Comparison of ENCODE assay signal across 27 mouse cellular contexts in the genomic region with DNA sequence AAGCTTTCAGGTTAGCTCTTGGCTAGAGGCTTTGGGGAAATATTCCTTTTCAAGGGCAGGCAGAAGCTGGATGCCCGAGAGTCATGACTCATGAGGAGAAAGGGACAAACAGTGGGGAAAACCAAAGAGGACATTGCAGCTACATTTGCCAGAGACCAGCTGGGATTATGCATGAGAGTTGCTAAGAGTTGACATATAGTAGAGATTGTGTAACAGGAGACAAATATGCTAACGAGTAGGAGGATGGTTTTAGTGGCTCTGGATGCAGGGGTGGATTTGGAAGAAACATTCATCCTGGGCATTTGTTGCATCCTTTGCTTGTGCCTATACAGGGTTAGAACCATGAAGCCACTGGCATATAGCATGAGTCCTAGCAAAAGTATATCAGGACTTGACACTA. TPM values are rescaled to one million over a fixed set of nuclear protein-coding genes. Genes with fewer than 3 reads are reported as not detected.
"Had no signal": no experiment of that assay in that cellular context is flagged by ENCODE, and none has a peak within 500 bp of the region (broad histone marks: within the 10 kb centered on the region; RNA-seq: fewer than 3 reads in every experiment).

No protein-coding gene starts in this region.

- DNase-seq: kidney, adult 11 months; kidney, adult 9 months; kidney, postnatal 14 days; kidney, postnatal 4 days; liver, postnatal 0 days; lung, embryonic 14.5 days; right cerebral cortex, postnatal 25 days; thymus, postnatal 25 days had no signal

- H3K4me3 ChIP-seq: intestine, embryonic 15.5 days; limb, embryonic 12.5 days; limb, embryonic 15.5 days; midbrain, embryonic 12.5 days; midbrain, embryonic 15.5 days; neural tube, embryonic 12.5 days; neural tube, embryonic 15.5 days had no signal

- H3K27ac ChIP-seq: intestine, embryonic 15.5 days; limb, embryonic 12.5 days; limb, embryonic 15.5 days; liver, embryonic 14.5 days; macrophage; midbrain, embryonic 12.5 days; midbrain, embryonic 15.5 days; neural tube, embryonic 12.5 days; neural tube, embryonic 15.5 days; stomach, postnatal 0 days had no signal

RNA-seq across cellular contexts. Expression of gene Vmn1r233, which starts 2.5 kb away (rescaled TPM):
- total RNA-seq: layer of hippocampus, adult 18-20 months; layer of hippocampus, postnatal 14 days; left cerebral cortex, postnatal 25 days; megakaryocyte, adult 5-6 weeks had no signal
- polyA plus RNA-seq: intestine, embryonic 15.5 days; kidney, embryonic 16.5 days; limb, embryonic 12.5 days; limb, embryonic 15.5 days; liver, embryonic 11.5 days; liver, embryonic 14.5 days; liver, postnatal 0 days; lung, embryonic 14.5 days; lung, postnatal 0 days; macrophage; midbrain, embryonic 12.5 days; midbrain, embryonic 15.5 days; neural tube, embryonic 12.5 days; neural tube, embryonic 15.5 days; stomach, embryonic 14.5 days; stomach, postnatal 0 days; thymus, postnatal 0 days had no signal
